Mouse (Mus musculus) layer of hippocampus, adult 9-10 months (tissue): Measurements from ENCODE around the gene Inpp1.

ENCODE experiments used
- DNase-seq: peaks from one replicate; pipeline ENCODE4 v3.0.0; 2022; ENCODE audit warnings: low spot score

Inpp1 gene

DNA sequence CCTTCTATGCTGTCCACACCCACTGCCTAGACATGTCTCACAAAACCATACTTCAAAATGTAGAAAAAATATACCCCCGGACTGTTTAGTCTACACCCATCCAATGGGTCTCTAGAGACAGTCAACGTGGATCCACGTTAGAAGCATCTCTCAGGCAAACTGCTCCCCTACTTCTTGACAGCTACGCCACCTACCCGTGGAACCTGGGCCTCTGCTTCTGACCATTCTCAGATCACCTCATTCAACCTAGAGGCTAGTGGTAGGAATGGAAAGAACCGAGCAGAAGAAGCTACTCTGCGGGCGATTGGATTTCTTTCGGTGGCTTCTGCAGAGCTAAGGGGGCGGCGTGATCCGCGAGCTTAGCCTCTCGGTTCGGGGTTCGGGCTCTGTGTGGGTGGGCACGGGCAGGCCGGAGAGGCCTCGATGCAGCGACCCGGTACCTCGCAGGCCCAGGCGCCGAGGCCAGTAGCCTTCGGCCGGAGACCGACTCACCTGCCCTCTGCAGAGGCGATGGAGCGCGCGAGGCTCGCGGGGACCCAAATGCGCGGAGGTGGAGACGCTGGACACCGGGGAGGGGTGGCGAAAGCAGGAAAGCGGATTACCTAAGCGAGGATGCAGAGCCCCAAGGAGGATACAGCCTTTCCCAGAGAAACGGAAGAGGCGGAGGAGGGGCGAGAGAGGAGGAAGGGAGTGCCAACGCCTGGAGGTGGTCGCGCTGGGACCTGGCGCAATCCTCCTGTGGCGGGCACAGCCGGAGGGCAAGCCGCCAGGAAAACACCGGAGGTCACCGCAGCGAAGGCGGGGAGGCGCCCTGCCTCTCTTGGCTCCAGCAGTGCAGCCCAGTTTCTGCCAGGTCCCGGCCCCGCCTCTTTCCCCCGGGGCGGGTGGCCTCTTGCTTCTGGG, at the start of gene Inpp1:
Inpp1 (minus strand) TSS at position 779 of the 903 bp plus-strand sequence.
- no peak for DNase-seq

GRCm38 (mm10) chr1:52866007-52866406, 48.5 kb upstream of the Inpp1 start:
- DNase-seq, result no peak

- DNase-seq, result no peak
These were observed 46.7 kb upstream of the Inpp1 start for GRCm38 (mm10) chr1:52864220-52864619.

DNA sequence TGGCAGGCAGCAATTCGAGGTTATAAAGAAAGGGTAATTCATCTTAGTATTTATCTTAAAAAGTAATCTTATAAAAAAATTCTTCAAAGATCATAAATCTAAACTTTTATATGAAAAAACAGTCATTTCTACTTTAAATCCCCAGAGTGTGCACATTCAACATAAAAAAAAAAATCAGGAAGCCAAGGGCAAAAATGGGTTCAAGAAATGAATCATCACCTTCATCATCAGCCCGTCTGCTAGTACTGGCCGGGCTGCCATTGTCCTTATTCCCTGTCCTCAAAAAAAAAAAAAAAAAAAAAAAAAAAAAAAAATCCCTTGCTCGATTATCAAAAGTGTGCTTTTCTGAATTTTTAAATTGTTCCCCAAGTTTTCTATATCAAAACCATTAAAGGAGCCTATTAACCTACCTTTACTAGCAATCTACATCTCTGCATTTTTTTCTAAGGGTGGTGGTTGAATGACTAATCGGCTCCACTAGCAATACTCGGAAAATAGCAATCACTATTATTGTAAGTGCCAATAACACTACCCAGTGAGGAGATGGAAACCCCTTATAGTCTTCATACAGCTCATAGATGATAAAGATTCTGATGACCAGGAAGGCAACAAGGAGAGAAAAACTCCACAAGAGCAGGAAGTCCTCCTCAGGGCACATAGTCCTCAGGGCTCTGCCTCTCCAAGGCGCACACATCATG, 38.6 kb upstream of the Inpp1 start:
- no peak for DNase-seq

GRCm38 (mm10) chr1:52854029-52854428, 36.5 kb upstream of the Inpp1 start:
- peak; percentile 63 for DNase-seq

- DNase-seq, result no peak
These were observed 31.9 kb upstream of the Inpp1 start for GRCm38 (mm10) chr1:52849422-52849821.

GRCm38 (mm10) chr1:52846556-52846955, 29.1 kb upstream of the Inpp1 start:
- no peak for DNase-seq

- DNase-seq, result peak; percentile 85
These were observed 27.5 kb upstream of the Inpp1 start, which contains the start of gene Hibch for GRCm38 (mm10) chr1:52844782-52845665. TSS of gene Hibch (plus strand) at chr1:52844929.

GRCm38 (mm10) chr1:52844354-52844753, 26.9 kb upstream of the Inpp1 start:
- DNase-seq, result no peak

DNA sequence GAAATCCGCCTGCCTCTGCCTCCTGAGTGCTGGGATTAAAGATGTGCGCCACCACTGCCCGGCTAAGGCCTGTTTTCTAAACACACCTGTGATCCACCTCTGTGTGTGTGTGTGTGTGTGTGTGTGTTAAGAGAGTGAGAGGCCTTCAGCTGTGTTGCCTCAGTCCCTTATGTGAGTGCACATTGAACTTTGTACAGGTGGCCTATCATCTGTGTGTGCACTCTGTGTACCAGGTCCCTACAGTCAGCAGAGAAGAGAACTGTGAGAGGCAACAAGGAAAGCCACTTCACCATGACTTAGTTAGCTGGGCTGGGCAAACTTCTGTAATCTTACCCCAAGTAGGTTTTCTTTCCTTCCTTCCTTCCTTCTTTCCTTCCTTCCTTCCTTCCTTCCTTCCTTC, 21.6 kb upstream of the Inpp1 start:
- DNase-seq, result no peak

- DNase-seq, result no peak
These were observed 292 bp upstream of the Inpp1 start for GRCm38 (mm10) chr1:52817813-52818147.

DNA sequence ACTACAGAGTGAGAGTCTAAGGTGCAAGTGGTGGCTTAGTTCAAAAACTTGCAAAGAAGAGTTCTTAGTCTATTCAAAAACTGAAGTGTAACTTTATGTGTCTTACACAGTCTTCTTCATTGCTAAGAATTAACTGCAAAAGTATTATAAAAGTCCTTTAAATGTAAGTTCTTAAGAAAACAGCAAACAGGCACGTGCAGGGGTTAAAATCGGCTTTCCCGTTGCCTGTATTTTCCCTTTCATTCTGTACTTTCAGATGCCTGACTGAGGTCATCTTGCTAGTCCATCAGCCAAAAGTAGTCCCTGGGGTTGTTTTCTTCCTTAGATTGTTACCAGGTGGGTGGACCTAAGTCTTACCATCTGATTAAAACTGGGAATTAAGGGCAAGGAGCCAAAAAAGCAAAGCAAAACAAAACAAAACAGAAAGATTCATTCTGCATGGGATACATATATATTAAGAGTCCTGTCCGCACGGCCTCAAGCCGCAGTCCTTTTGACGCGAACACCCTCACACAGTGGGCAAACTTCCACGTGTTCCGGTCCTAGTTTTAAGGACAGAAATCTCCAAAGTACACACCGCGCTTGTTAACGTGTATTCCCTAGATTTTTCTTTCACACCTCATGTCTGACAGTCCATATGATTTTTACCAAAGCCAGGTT, 1.1 kb downstream of the Inpp1 start:
- no peak for DNase-seq

- DNase-seq, result no peak
These were observed 9.0 kb downstream of the Inpp1 start for GRCm38 (mm10) chr1:52808456-52808855.

GRCm38 (mm10) chr1:52805041-52805440, 12.4 kb downstream of the Inpp1 start:
- no peak for DNase-seq

DNA sequence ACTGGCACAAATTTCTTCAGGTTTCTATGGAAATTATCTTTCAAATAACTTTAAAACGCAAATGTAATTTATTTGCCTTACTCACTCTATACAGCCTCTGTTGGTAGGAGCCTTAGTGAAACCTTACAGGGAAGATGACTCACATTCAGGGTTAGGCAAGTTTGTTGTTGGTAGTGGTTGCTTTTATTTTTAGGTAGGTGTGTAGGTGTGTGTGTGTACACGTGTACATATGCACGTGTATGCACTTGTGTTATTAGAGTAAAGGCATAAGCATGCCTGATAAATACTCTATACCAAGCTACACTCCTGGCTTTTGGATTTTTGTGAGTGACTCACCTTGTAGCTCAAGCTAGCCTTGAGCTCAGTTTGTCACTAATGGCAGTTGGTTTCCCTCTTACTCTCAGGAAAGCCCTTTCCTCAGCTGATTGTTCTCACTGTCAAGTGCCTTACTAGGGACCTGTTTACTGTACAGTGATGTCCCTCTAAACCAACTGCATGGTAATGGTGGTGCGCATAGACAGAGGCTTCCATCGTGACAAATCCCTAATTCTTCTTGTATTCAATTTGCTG, 15.0 kb downstream of the Inpp1 start:
- no peak for DNase-seq

- DNase-seq, result no peak
These were observed 15.8 kb downstream of the Inpp1 start for GRCm38 (mm10) chr1:52801651-52802050.

DNA sequence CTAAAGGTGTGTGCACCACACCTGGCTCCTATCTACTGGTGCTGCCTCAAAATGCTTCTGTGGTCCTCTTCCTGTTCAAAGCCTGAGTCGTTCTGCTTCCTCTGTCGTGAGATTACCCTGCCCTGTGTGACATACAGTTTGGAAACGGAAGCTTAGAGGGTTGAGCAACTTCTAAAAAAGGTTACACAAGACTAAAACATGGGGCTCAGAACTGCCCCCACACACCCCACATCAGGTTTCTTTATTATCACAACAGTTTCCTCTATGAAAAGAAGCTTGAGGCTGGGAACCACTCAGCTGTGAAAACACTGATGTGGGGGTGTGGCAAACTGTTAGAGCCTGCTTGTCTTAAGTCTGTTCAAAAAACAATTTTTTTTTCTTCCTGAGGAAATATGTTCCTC, 17.1 kb downstream of the Inpp1 start:
- DNase-seq, result no peak

DNA sequence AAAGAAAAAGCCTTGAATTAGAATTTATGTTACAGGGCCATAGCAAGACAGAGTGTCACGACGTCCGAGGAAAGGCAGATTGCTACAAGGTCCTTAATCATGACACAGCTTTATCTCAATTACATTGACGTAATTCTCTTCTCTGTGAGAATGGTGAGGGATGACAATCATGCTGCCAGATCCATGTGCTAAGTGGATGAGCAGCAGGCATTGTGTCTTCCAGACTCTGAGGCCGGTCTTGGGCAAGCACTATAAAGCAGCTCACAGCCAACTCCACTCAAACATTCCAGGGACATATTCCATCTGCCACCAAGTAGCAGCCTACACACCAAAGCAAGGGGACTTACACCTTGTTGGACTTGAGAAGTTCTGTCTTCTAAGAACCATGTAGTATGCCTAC, 17.7 kb downstream of the Inpp1 start:
- DNase-seq, result no peak

GRCm38 (mm10) chr1:52799056-52799726, 18.3 kb downstream of the Inpp1 start:
- DNase-seq, result no peak

- no peak for DNase-seq
These were observed 21.6 kb downstream of the Inpp1 start for GRCm38 (mm10) chr1:52795927-52796326.

GRCm38 (mm10) chr1:52793692-52794091, 23.8 kb downstream of the Inpp1 start:
- DNase-seq, result no peak
